In the genomic region with DNA sequence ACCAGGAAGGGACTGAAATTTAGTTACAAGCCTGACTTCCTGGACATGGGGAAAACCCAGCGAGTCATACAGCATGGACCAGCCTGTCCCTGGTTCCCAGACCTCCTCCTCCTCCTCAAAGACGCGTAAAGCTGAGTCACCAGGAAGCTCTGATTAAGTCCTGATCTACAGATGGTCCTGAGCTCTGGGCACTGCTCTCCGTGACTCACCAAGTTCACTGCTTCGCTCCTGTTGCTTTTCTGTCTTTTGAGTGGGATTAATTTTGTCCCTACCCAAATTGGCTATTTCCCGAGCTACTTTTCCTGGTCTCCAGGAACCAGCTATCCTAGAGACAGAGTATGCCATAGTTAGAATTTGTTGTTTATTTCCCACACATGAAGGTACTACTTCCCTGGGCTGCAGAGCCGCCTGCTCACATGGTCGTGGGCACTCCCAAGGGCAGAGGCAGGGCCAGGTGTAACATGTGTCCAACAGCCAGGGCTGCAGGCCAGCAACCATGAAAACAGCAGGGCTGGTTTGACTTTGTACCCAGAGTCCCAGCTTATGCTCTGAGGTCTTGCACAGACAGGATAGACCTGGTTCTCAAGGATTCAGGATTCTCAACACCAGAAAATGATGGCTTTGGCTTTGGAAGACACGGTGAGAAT, we compare ENCODE assay signal across 11 mouse cellular contexts. TPM values are rescaled to one million over a fixed set of nuclear protein-coding genes. Genes with fewer than 3 reads are reported as not detected.
DNase-seq lines count a peak whose midpoint lies in the region; ATAC-seq and TF ChIP-seq lines count a peak whose summit lies in the region.
"Had no signal": no experiment of that assay in that cellular context is flagged by ENCODE, and none has a peak within 500 bp of the region (broad histone marks: within the 10 kb centered on the region; RNA-seq: fewer than 3 reads in every experiment).

No protein-coding gene starts in this region.

- H3K36me3 ChIP-seq in C2C12 (ENCODE audit: control insufficient read depth, insufficient read depth): no peaks in the 10 kb centered on the region
- no peaks in the 10 kb centered on the region for H3K36me3 ChIP-seq in kidney, postnatal 0 days (ENCODE audit: insufficient read depth, low read length)
- no peaks in the 10 kb centered on the region for H3K36me3 ChIP-seq in thymus, adult 2 months (ENCODE audit: control insufficient read depth, insufficient read depth, low read length)
- H3K36me3 ChIP-seq in forebrain, embryonic 10.5 days (replicated peaks): no peaks in the 10 kb centered on the region

- H3K79me3 ChIP-seq in C2C12 (ENCODE audit: low read depth): no peaks in the 10 kb centered on the region

- H3K27ac ChIP-seq in layer of hippocampus, adult 2 months: peak overlapping the region; percentile 64; the same call in 1 of the 2 replicates
- H3K27ac ChIP-seq in kidney, postnatal 0 days: no peak overlapping the region
- no peak overlapping the region for H3K27ac ChIP-seq in thymus, adult 2 months (ENCODE audit: control insufficient read depth, insufficient read depth, low read length)
- no peak overlapping the region for H3K27ac ChIP-seq in forebrain, embryonic 10.5 days
- H3K27ac ChIP-seq: heart, adult 2 months had no signal

- H3K79me2 ChIP-seq in C2C12 (ENCODE audit: control insufficient read depth, insufficient read depth): no peaks in the 10 kb centered on the region

- no peak overlapping the region for H3K4me2 ChIP-seq in kidney, postnatal 0 days (ENCODE audit: low read length)

- H3ac ChIP-seq in C2C12 (ENCODE audit: control insufficient read depth, insufficient read length, low read depth): peak overlapping the region; percentile 32

- no peaks in the 10 kb centered on the region for H3K9me3 ChIP-seq in kidney, postnatal 0 days (replicated peaks; ENCODE audit: low read length)
- H3K9me3 ChIP-seq in forebrain, embryonic 10.5 days: no peaks in the 10 kb centered on the region

- 65% methylated on average over 9 of the region's 9 CpGs for WGBS in kidney, postnatal 0 days
- 73% methylated on average over 9 of the region's 9 CpGs for WGBS in thymus, adult 2 months
- WGBS in forebrain, embryonic 10.5 days: 85% methylated on average over 9 of the region's 9 CpGs

- no peaks in the 10 kb centered on the region for H3K27me3 ChIP-seq in C2C12 (ENCODE audit: control insufficient read depth, insufficient read depth, insufficient read length)
- H3K27me3 ChIP-seq in kidney, postnatal 0 days (ENCODE audit: insufficient read depth, low read length): no peaks in the 10 kb centered on the region
- no peaks in the 10 kb centered on the region for H3K27me3 ChIP-seq in thymus, adult 2 months (ENCODE audit: control insufficient read depth, insufficient read depth, low read length)
- no peaks in the 10 kb centered on the region for H3K27me3 ChIP-seq in forebrain, embryonic 10.5 days (ENCODE audit: poor library complexity, severe bottlenecking)

- H3K4me3 ChIP-seq in layer of hippocampus, adult 2 months: no peak overlapping the region
- no peak overlapping the region for H3K4me3 ChIP-seq in C2C12 (ENCODE audit: insufficient read depth, poor library complexity, severe bottlenecking)
- no peak overlapping the region for H3K4me3 ChIP-seq in kidney, postnatal 0 days (replicated peaks; ENCODE audit: low read depth, low read length)
- no peak overlapping the region for H3K4me3 ChIP-seq in thymus, adult 2 months (ENCODE audit: control insufficient read depth, insufficient read depth, low read length)
- no peak overlapping the region for H3K4me3 ChIP-seq in forebrain, embryonic 10.5 days
- H3K4me3 ChIP-seq: heart, adult 2 months had no signal

- H3K4me1 ChIP-seq in kidney, postnatal 0 days (replicated peaks; ENCODE audit: insufficient read depth, low read length): no peaks in the 10 kb centered on the region
- H3K4me1 ChIP-seq in thymus, adult 2 months (replicated peaks; ENCODE audit: control insufficient read depth, insufficient read depth, low read length): no peaks in the 10 kb centered on the region
- peaks cover 7% of the 10 kb centered on the region for H3K4me1 ChIP-seq in forebrain, embryonic 10.5 days

- peak; percentile 88 for ATAC-seq in kidney, postnatal 0 days (replicated peaks; ENCODE audit: low FRiP score, low read depth)

- TF ChIP-seq CTCF in layer of hippocampus, adult 2 months (conservative IDR thresholded peaks at IDR 0.05): no peak
- no peak for TF ChIP-seq CTCF in C2C12 (IDR thresholded peaks at IDR 0.05; ENCODE audit: control insufficient read depth, insufficient read depth, insufficient read length)
- no peak for TF ChIP-seq CTCF in kidney, postnatal 0 days (IDR thresholded peaks at IDR 0.05; ENCODE audit: low read depth)
- no peak for TF ChIP-seq CTCF in thymus, adult 2 months (IDR thresholded peaks at IDR 0.05; ENCODE audit: borderline replicate concordance, control insufficient read depth, extremely low read depth, insufficient read depth, low read length, poor library complexity)

- DNase-seq in layer of hippocampus, adult 2 months (ENCODE audit: low spot score in 2 of 2): no peak
- no peak for DNase-seq in layer of hippocampus, postnatal 25 days (ENCODE audit: extremely low spot score in 1 of 2, low spot score in 1 of 2)
- peak; percentile 70 for DNase-seq in adrenal gland, postnatal 14 days
- no peak for DNase-seq in kidney, postnatal 0 days (ENCODE audit: low spot score)
- no peak for DNase-seq in T-cell, adult 2 months (ENCODE audit: low spot score)
- no peak for DNase-seq in thymus, adult 2 months
- no peak for DNase-seq in forebrain, embryonic 10.5 days (ENCODE audit: extremely low spot score, low spot score)
- DNase-seq: cerebellum, adult 9-11 months had no signal

- no peak overlapping the region for H3K9ac ChIP-seq in kidney, postnatal 0 days (ENCODE audit: low read depth, low read length)

- no peak for TF ChIP-seq POLR2A in thymus, adult 2 months (IDR thresholded peaks at IDR 0.05; ENCODE audit: control insufficient read depth, extremely low read depth, insufficient read depth, low read length, poor library complexity)

TF ChIP-seq in C2C12, 6 proteins besides CTCF, POLR2A, EP300 and RAD21:
- peak; percentile 3 for TF ChIP-seq FOSL1 (IDR thresholded peaks at IDR 0.05; ENCODE audit: insufficient read depth, low read length, poor library complexity, severe bottlenecking)
- no peak for TF ChIP-seq MYOG (IDR thresholded peaks at IDR 0.05; ENCODE audit: control insufficient read depth, extremely low read depth, insufficient read length)
- no peak for TF ChIP-seq MYOD1 (IDR thresholded peaks at IDR 0.05; ENCODE audit: control insufficient read depth, insufficient read length, low read depth)
- peak; percentile 12 for TF ChIP-seq MAX (IDR thresholded peaks at IDR 0.05)
- TF ChIP-seq USF1 (IDR thresholded peaks at IDR 0.05; ENCODE audit: low read depth): no peak
- no peak for TF ChIP-seq CEBPB (IDR thresholded peaks at IDR 0.05; ENCODE audit: low read depth)

RNA-seq across cellular contexts. Expression of gene Uox, which starts 2.2 kb away (rescaled TPM):
- total RNA-seq in layer of hippocampus, adult 2 months (2021): under 1 TPM in 1 of 2 experiments, not detected in 1; 0.44 TPM
- not detected for total RNA-seq in layer of hippocampus, postnatal 25 days (2021)
- not detected for polyA plus RNA-seq in C2C12 (2012; fragmentation: generic; extraction: Trizol)
- total RNA-seq in adrenal gland, postnatal 14 days (2021): 4.5 and 109 TPM in 2 replicates
- polyA plus RNA-seq in kidney, postnatal 0 days (2015; fragmentation: Nextera tagmentation; extraction: Ambion mirVana): 0.08 and 0.11 TPM in 2 replicates
- 0.03 and 0.47 TPM in 2 replicates for polyA plus RNA-seq in thymus, adult 2 months (2012; rRNA removed)
- not detected in 2 replicates for polyA plus RNA-seq in forebrain, embryonic 10.5 days (2016; fragmentation: Nextera tagmentation; extraction: Ambion mirVana)
- total RNA-seq: heart, adult 2 months had no signal
- polyA plus RNA-seq: heart, adult 2 months; stomach, embryonic 14.5 days had no signal

RNA-seq across cellular contexts. Expression of gene Rpf1, which starts 46.8 kb away (rescaled TPM):
- total RNA-seq in layer of hippocampus, adult 2 months (2021): 10 to 100 TPM; 16.3 to 17.1 TPM
- total RNA-seq in layer of hippocampus, postnatal 25 days (2021): 10 to 100 TPM; 14.6 to 17.5 TPM
- polyA plus RNA-seq in C2C12 (2012; fragmentation: generic; extraction: Trizol): 19.5 TPM
- total RNA-seq in adrenal gland, postnatal 14 days (2021): 29.9 and 37.0 TPM in 2 replicates
- 58.1 and 59.7 TPM in 2 replicates for polyA plus RNA-seq in kidney, postnatal 0 days (2015; fragmentation: Nextera tagmentation; extraction: Ambion mirVana)
- 18.6 and 19.0 TPM in 2 replicates for polyA plus RNA-seq in thymus, adult 2 months (2012; rRNA removed)
- polyA plus RNA-seq in forebrain, embryonic 10.5 days (2016; fragmentation: Nextera tagmentation; extraction: Ambion mirVana): 68.2 and 70.5 TPM in 2 replicates

RNA-seq across cellular contexts. Expression of gene Dnase2b, which starts 47.4 kb away (rescaled TPM):
- total RNA-seq in layer of hippocampus, adult 2 months (2021): not detected
- not detected for total RNA-seq in layer of hippocampus, postnatal 25 days (2021)
- polyA plus RNA-seq in C2C12 (2012; fragmentation: generic; extraction: Trizol): not detected
- total RNA-seq in adrenal gland, postnatal 14 days (2021): 1.3 TPM in 1 of 2 replicates, not detected in the other
- not detected in 2 replicates for polyA plus RNA-seq in kidney, postnatal 0 days (2015; fragmentation: Nextera tagmentation; extraction: Ambion mirVana)
- polyA plus RNA-seq in thymus, adult 2 months (2012; rRNA removed): not detected in 2 replicates
- polyA plus RNA-seq in forebrain, embryonic 10.5 days (2016; fragmentation: Nextera tagmentation; extraction: Ambion mirVana): not detected in 2 replicates
- total RNA-seq: heart, adult 2 months had no signal
- polyA plus RNA-seq: heart, adult 2 months; stomach, embryonic 14.5 days had no signal
